Mouse (Mus musculus) cerebellum, adult 11 months (tissue): ENCODE results near the gene Snai3.

Source experiments
- DNase-seq: peaks from one replicate; pipeline ENCODE4 v3.0.0; 2022

The Snai3 gene

GRCm38 (mm10) chr8:122459218-122459900 is 1.2 kb downstream of the Snai3 start:
- no peak for DNase-seq

DNA sequence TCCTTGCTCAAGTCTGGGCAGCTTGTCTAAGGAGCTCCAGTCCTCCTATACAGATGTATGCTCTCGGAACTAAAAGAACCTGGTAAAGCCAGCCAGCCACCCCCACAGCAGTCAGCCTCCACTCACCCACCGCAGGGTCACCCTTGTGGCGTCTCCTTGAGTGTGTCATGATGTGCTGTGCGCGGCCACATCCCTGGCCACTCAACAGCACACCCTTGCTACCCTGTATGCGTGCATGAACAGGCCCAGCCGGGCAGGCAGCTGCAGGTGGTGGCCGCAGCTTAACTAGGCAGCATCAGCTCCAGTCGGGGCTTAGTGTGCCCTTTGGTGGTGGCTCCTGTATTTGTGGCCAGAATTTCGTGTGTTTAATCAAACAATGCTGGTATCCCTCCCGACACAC is 3.4 kb downstream of the Snai3 start:
- no peak for DNase-seq

GRCm38 (mm10) chr8:122454409-122454808 is 6.1 kb downstream of the Snai3 start:
- DNase-seq, result no peak

GRCm38 (mm10) chr8:122452154-122452553 is 8.4 kb downstream of the Snai3 start:
- no peak for DNase-seq

DNA sequence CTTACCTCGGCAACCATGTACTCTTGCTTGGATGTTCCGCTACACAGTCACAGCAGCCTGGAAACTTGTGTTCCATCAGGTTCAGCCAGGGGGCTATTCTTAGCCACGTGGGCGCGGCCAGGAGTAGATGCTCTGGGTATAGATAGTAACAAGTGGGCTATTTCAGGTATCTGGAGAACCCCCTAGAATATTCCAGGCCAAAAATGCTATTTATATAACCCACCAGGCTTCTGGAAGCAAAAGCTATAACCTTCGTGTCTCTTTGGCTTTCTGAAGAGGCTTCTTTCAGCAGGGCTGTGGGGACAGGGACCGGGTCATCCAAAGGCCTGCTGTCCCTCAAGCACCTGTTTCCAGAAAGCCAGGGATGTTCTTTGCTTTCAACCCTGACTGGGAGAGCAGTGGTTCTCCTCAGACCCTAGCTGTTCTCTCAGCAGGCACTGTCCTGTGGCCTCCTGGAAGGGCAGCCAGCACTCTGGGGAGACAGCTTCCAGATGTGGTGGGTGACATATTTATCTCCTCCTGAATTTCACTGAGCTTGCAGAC is 9.3 kb downstream of the Snai3 start:
- no peak for DNase-seq

- no peak for DNase-seq
Observed at GRCm38 (mm10) chr8:122445203-122445602, 15.3 kb downstream of the Snai3 start.

GRCm38 (mm10) chr8:122444058-122444748 is 16.3 kb downstream of the Snai3 start:
- DNase-seq, result peak; percentile 73

GRCm38 (mm10) chr8:122443262-122444006 is 17.1 kb downstream of the Snai3 start, which contains the start of gene Mvd:
Mvd (minus strand) TSS chr8:122443422.
- DNase-seq, result peak; percentile 100

GRCm38 (mm10) chr8:122442781-122443180 is 17.8 kb downstream of the Snai3 start:
- DNase-seq, result no peak

- no peak for DNase-seq
Observed at GRCm38 (mm10) chr8:122442356-122442755, 18.2 kb downstream of the Snai3 start.

DNA sequence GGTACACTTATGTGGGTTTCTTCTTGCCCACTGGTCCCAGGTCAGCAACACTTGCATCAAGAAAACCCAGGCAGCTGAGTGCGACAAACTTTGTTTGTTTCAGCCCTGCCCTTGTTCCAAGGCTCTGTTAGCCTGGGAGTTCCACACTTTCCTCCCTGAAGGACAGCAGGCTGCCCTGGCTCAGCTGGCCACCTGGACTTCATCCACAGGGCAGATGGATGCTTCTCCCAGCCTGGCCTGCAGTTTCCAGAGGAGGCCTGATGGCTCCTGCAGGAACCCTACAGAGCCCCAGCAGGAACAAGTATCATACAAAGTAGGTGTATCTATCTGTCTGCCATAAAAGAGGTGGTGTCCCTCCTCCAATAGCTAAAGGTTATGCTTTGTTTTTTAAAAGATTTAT is 19.2 kb downstream of the Snai3 start:
- no peak for DNase-seq

GRCm38 (mm10) chr8:122439336-122439735 is 21.2 kb downstream of the Snai3 start:
- peak; percentile 76 for DNase-seq

- no peak for DNase-seq
Observed at GRCm38 (mm10) chr8:122437708-122438331, 22.7 kb downstream of the Snai3 start.

GRCm38 (mm10) chr8:122436586-122437125 is 23.9 kb downstream of the Snai3 start:
- DNase-seq, result no peak

GRCm38 (mm10) chr8:122436146-122436545 is 24.4 kb downstream of the Snai3 start:
- DNase-seq, result no peak

DNA sequence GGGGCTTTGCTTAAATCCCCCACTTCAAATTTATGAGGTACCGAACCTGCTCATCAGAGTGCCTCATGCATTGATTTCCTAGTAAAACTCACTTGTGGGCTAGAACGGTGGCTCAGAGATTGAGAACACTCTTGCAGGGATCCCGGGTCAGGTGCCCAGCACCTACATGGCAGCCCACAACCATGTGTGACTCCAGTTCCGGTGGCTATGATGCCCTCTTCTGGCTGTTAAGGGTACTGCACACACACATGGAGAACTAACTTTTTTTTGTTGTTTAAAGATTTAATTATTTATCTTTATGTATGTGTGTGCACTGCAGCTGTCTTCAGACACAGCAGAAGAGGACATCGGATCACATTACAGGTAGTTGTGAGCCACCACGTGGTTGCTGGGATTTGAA is 25.2 kb downstream of the Snai3 start:
- no peak for DNase-seq

DNA sequence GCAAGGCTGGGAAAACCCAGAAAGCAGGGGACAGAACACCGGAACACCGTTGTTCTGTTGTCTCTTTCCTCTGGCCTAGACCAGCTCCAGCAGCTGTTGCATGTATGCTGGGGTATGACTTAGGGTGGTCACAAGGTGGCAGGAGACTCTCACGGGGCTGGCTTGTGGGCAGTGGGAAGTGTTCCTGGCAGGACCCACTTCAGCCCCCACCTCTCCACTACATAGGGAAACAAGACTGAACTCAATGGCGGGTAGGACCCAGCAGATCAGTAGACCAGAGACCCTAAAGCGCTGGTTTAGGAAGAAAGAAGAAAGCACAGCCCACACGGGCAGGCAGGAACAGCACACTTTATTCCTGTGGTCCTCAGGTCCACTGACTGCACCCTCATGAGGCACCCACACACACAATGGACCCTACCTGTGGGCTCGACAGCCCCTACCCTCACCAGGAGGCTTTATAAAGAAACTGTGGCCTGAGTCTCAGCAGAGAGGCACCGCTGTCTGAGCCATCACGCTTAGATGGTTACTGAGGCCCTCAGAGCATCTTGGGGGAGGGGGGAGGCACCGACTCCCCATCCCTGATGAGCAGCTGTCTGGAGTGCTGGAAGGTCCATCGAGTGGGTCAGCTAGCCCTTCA is 27.1 kb downstream of the Snai3 start:
- DNase-seq, result no peak

DNA sequence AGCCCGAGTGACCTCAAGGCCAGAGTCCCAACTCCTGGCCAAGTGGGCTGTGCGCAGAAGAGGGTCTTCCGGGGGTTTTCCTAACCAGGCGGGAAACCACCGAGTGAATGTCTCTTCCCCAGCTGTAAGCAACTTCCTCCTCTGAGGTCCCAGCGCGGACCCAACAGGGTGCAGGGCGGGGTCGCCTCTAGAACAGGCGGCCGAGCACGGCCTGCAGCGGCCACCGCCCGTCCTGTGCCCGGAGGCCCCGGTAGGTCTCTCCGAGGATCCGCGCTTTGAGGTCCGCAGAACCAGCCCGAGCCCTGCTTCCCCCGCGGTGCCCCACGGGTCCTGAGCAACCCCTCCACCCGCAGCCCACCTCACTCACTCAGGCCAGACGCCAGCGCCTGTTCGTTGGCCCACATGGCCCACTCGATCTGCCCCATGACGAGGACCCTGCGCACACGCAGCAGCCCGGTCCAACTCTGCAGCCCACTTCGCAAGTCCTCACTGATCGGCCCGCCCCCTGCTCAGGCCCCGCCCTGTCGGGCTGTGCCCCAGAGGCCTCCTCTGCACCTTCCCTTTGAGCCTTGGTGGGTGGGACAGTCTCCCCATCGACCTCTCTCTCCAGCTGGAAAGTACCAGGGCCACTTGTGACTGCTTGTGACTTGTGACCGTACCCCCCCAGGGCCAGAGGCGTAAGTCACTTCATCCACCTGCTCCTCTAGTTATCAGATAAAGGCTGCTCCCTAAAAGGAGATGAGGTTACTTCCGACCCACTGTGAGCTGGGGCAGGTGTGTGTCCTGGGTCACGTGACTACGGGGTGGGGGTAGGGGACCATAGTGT is 27.9 kb downstream of the Snai3 start, which contains the start of gene Cyba:
Gene Cyba, minus strand, starts transcription at position 488 of the 826 bp plus-strand sequence.
- no peak for DNase-seq

GRCm38 (mm10) chr8:122431694-122432442 is 28.7 kb downstream of the Snai3 start:
- no peak for DNase-seq

- DNase-seq, result no peak
Observed at GRCm38 (mm10) chr8:122430646-122431045, 29.9 kb downstream of the Snai3 start.
